Mouse (Mus musculus) thymus, adult 2 months (tissue): ENCODE measurements around the gene Lcn10.

ENCODE experiments used
- CTCF ChIP-seq: fragments of 200-500 bp; IDR thresholded peaks from 2 replicates; pipeline ENCODE4 v1.5.1; 2012; ENCODE audit warnings: mild to moderate bottlenecking, control low read depth, low read length, moderate library complexity, borderline replicate concordance; ENCODE audit not compliant: control insufficient read depth, poor library complexity, insufficient read depth; ENCODE audit errors: extremely low read depth
- POLR2A ChIP-seq: fragments of 200-500 bp; IDR thresholded peaks from 2 replicates; pipeline ENCODE4 v1.6.1; 2012; ENCODE audit warnings: mild to moderate bottlenecking, low read length, control low read depth, moderate library complexity; ENCODE audit not compliant: control insufficient read depth, poor library complexity, insufficient read depth; ENCODE audit errors: extremely low read depth

DNA sequence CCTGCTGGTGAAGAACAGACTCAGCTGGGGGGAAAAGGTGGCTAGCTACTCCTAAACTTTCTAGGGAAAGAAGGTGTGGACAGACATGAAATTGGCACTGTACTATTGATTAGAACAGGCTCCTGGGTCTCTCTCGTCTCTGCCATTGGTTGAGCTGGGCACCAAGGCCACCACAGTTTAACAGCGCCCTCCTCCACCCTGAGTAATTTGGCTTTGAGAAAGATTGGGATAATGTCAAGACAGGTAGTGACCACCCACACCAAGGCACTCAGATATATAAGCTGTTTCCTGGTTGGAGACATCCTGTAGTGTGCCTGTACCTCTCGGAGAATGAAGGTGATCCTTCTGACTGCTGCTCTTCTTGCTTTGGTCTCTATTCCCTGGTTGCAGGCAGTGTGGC is 6.0 kb upstream of the Lcn10 start, which contains the start of gene Lcn6:
- TF ChIP-seq POLR2A: no peak
- no peak for TF ChIP-seq CTCF
